Mouse (Mus musculus) left cerebral cortex, postnatal 10 days (tissue): ENCODE measurements around the gene Trim62. TPM values are rescaled to one million over a fixed set of nuclear protein-coding genes. Genes with fewer than 3 reads are reported as not detected.

Source experiments
- DNase-seq, 2 experiments: peaks; one replicate each; pipeline ENCODE4 v3.0.0; 2021 to 2022; ENCODE audit warnings: low spot score in 2 of 2, mixed read lengths in 1 of 2; ENCODE audit errors: extremely low spot score in 1 of 2
- intact Hi-C: fragments of 180-260 bp; cut with DNase I; formaldehyde crosslinking; loops from one replicate; pipeline ENCODE4 v1.15.1; 2025
- total RNA-seq, 2 experiments: library from RNA; stranded (reverse); gene quantifications; 2 replicates each; pipeline ENCODE4 v1.2.3; 2021

Trim62 gene
- total RNA-seq, 2 experiments from 2014 or later, result 30.2 to 31.2 TPM

DNA sequence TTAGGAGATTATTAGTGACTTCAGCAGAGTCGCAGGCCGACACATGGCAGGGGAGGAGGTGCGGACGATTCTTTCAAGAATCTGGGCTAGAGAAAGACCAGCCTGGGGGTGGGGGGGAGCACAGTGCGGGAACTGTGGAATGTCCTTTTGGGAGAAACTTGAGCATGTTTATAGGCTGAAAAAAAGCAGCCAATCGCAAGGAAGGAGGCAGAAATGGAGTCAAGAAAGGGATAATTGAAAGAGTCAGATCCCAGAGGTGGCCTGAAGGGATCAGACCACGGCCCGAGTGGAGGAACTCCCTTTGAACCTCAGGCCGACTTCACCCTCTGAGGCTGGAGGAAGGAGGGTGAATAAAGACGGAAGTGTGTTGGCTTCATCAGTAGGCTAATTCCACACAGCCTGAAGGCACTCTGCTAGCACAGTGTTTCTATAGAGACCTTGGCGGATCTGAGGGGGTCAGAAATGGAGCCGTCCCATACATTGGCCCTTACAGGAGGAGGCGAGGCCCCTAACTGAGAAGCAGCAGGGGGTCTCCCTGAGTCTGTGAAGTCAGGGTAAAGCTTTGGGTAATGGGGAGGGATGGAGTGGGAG is 4.4 kb upstream of the Trim62 start:
- intact Hi-C loops, result no loop called here
- DNase-seq, result no peak

DNA sequence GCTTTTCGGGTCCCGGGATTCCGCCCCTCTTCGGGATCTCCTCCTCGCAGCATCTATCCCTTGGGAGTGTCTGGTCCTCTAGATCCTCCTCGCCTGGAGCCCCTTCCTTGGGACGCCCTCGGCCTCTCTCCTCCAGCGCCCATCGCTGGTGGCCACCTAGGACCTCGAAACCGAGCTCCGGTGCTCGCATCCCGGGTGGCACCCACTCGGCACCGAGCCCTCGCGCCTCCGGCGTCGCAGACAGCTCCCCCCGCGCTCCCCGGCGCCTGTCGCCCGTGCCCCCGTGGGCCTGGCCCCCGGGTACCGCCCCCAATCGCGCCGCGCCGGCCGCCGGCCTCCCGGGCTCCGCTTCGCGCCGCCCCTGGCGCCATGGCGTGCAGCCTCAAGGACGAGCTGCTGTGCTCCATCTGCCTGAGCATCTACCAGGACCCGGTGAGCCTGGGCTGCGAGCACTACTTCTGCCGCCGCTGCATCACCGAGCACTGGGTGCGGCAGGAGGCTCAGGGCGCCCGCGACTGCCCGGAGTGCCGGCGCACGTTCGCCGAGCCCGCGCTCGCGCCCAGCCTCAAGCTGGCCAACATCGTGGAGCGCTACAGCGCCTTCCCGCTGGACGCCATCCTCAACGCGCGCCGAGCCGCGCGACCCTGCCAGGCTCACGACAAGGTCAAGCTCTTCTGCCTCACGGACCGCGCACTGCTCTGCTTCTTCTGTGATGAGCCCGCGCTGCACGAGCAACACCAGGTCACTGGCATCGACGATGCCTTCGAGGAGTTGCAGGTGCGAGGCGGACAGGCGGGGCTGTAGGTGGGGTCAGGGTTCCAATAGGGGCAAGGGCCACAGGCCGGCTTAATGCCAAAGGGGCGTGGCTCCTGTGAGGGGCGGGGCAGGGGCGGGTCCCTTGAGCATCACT is 676 bp downstream of the Trim62 start:
- peak; percentile 29 to 76 for DNase-seq
- intact Hi-C loops, result no loop called here

DNA sequence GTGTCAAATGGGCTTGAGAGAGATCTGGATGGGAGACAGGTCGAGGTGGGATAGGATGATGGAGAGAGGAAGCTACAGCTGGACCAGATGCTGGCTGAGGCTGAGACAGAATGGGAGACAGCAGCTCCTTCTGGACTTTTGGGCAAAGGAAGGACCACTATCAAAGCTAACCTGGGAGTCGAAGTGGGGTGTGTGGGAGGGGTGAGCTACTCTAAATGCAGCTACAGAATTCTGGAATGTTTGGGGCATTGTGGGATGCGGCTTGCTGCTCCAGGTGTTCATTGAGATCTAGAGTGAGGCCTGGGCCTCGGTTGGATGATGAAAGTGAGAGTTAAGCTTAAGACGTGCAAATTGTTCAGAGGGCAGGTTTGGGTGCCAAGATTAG is 1.3 kb downstream of the Trim62 start:
- no peak for DNase-seq
- intact Hi-C loops, result no loop called here

DNA sequence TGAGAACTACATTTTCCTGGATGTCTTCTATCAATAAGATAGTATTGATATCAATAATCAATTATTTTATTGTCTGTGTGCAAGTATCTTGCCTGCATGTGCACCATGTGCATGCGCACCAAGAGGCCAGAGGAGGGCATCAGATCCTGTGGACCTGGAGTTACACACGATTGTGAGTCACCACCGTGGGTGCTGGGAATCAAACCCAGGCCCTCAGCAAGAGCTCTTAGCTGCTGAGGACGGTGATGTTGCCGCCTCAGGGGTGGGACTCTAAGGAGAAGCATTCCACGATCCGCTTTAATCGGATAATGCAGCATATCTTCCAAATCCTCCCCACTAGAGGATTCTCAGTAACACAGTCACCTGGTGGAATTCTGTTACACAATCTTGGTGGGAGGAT is 2.2 kb downstream of the Trim62 start:
- intact Hi-C loops, result no loop called here
- no peak for DNase-seq

DNA sequence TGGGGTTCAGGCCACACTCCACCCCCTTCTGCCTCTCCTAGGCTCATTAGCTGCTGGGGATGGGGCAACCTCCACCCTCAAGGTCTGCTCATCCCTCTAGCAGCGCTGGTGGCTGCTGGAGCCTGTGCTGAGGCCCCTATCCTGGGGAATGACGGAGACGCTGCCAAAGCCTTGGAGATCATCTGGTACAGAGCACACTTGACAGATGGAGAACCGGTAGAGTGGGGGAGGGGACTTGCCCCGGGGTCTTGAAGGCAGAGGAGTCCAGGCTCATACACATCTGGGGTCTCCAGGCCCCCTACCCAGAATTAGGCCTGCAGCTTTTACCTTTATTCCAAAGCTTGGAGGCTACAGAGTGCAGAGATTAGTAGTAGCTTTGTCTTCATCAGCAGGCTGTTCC is 3.2 kb downstream of the Trim62 start:
- intact Hi-C loops, result no loop called here
- DNase-seq, result peak in 1 of 2 experiments; percentile 53

DNA sequence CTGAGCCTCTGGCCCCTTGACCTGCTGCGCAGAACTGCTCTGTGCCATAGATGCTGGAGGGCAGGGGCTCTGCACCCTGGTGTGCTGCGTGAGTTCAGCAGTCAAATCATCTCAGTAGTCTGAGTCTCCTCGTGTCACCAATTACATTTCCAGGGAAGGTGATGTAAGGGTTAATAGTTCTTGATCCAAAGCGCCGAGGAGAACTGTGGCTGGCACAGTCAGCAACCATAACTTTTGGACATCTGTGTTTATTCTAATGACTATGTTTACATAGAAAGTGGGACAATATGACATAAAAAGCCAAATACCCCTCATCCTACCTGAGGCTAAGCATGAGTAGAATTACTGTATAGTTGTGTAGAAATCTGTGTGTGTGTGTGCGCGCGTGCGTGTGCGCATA is 3.6 kb downstream of the Trim62 start:
- DNase-seq, result no peak
- intact Hi-C loops, result no loop called here

DNA sequence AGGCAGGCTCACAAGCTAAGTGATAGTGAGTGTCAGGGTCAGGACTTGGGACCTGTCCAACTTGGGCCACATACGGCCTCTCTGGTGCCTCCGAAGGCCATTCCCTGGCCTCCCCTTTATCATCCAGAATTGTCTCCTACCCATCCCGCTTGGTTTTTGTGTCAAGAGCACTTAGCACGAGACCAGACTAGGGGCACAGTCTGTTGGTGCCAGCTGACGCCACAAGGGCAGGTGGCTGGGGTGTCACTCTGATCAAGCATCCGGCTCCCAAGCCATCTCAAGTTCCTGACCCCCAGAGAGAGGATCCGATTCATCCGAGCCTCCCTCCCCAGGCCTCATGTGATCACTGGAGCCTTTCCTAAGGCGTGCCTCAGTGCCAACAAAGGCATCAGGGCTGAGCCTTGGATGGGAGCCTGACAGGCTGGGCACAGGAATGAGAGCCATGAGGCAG is 4.3 kb downstream of the Trim62 start:
- no peak for DNase-seq
- intact Hi-C loops, result no loop called here

DNA sequence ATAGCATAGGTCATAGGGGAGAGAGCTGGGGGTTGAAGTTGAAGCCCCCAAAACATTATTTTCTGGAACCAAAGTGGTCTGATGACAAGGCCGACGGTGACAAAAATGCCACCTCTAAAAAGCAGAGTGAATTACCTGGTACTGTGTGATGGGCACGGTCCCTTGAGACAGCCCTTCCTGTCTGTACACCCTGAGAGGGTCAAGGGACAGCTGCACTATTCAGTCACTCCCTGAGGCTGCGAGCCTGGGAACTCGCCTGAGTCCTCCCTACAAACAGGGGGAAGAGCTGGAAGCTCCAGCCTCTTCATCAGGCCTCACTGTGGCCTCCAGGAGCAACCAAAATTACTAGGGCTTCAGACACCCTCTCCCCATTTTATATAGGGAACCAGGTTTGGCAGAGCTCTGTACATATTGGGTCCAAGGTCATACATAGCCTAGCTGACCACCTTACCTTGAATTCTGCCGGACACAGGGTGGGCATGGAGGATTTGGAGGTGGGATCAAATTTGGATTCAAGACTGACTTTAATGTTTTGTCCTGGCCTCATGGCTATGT is 5.1 kb downstream of the Trim62 start:
- no peak for DNase-seq
- intact Hi-C loops, result no loop called here

DNA sequence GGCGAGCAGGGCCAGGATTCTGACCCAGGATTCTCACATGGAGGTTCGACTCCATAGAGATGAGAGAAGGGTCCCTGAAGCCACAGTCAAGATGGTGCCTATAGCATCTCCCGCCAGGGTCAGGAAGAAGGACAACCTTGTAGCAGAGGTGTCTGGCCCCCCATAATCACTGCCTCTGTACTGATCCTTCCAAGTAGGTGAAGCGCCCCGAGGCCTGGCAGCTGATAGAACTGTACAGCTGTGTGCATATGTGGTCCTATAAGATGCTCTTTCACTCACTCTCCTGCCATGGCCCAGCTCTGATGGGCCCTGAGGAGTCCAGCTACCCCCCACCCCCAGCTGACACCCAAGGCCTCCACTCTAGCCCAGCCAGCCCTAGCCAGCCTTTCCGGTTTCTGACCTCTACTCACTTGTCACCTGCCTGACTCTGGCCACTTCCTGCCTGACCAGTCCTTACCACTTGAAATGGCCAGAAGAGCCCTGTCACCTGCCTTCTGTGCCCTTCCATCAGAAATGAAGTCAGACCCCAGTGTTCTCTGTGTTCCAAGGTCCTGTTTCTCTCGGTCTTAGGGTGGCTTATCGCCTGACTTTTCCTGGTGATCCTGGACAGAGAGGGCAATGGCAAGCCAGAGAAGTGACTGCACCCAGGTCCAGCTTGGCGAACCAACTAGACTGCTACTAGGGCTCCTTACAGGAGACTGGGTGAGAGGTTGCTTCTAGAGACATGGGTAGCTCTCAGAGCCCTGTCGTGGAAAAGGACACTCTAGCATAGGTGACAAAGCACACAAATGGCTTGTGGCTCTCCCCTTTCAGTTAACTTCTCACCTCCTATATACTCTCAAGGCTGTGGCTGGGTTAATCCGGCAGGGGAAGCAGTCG is 6.6 kb downstream of the Trim62 start:
- DNase-seq, result no peak
- intact Hi-C loops, result no loop called here

DNA sequence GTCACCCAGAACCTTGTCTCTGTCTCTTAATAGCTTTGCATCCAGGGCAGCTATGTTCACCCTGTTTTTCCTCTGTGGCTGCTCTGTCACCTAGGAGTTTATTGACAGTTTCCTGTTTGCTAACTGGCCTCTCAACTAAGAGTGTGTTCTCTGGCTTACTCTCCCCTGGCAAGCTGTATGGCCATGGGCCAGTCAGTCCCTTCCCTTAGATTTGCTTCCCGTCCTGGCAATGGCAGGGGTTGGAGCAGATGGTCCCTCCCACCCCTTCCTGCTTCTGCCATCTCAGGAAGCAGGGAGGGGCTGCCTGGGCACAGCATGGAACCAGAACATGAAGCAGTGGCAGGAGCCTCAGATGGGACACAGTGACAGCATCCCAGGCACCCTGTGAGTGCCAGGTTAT is 7.8 kb downstream of the Trim62 start:
- intact Hi-C loops, result no loop called here
- peak; percentile 66 to 85 for DNase-seq

DNA sequence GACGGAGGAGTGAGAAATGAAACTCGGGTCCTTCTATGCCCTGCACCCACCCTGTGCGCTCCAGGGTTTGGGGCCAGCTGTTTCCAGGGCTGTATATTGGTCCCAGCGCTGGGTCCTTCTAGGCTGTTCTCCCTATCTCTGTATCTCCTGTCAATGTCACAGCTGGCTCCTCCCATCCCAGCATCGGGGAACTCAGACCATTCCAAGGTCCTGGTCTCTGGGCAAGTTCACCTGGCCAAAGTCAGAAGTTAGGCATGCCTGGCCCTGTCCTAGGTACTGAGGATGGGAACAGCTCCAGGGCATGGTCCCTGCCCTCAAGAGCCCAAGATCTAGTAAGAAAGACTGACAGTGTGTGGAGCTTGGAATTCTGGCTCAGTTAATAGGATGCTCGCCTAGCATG is 8.4 kb downstream of the Trim62 start:
- no peak for DNase-seq
- intact Hi-C loops, result no loop called here

DNA sequence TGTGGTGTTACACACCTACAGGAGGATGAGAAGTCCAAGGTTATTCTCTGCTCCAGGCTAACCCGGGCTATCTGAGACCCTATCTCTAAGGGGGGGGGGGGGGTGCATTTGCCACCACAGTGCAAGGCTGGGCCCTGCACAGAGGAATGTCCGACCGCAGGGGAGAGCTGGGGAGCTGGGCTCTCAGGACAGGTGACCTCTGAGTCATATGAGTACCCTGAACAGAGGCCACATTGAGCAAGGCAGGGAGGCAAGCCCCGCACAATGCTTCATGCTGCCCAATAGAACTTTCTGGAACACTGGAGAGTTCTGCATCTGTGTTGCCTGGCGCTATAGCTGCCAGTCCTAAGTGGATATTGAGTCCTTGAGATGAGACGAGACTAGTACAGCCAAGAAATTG is 8.8 kb downstream of the Trim62 start:
- intact Hi-C loops, result no loop called here
- DNase-seq, result no peak

DNA sequence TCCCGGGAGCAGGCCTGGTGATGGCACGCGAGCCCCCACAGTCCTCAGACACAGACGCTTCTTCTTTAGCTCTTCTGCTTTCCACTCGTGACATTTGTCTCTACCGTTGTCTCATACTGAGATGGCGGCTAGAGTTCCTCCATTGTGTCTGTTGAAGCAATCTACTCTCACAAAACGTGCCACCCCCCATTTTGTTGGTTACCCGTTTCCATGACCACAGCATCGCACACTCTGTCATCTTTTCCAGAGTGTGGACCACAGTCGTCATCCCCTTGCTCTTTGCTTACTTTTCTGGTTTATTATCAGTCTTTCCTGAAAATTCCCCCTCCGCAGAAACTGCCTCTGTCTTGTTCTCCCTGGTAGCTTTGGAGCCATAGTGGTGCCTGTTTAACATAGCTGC is 10.7 kb downstream of the Trim62 start:
- intact Hi-C loops, result no loop called here
- no peak for DNase-seq

DNA sequence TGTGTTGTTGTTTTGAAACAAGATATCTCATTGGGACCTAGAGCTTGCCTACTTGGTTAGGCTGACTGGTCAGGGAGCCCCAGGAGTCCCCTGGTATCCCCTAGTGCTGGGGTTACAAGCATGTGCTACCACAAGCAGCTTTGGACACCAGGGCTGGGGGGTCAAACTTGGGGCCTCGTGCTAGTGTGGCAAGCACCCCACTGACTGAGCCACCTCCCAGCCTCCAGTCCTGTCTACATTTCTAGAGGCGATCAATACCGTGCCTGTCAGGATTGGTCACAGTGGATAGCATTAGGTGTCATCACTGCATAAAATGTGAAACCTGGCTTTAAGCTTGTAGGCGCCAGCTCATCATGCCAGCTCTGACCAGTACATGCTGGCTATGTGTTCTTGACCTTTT is 12.5 kb downstream of the Trim62 start:
- intact Hi-C loops, result no loop called here
- no peak for DNase-seq

DNA sequence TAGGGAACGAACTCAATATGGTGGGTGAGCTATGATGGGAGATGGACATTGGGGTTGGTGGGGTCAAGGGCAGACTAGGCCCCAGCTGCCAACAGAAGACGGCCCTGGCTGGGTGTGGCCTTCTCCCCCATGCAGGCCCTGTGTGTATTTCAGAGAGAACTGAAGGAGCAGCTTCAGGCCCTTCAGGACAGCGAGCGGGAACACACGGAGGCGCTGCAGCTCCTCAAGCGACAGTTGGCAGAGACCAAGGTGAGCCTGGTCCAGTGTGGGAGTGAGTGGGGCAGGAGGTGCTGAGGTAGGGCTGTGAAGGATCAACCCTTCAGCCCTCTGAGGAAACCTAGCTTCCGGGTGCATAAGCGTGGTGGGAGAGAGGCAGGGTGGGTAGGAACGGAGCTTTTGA is 13.3 kb downstream of the Trim62 start:
- intact Hi-C loops, result no loop called here

DNA sequence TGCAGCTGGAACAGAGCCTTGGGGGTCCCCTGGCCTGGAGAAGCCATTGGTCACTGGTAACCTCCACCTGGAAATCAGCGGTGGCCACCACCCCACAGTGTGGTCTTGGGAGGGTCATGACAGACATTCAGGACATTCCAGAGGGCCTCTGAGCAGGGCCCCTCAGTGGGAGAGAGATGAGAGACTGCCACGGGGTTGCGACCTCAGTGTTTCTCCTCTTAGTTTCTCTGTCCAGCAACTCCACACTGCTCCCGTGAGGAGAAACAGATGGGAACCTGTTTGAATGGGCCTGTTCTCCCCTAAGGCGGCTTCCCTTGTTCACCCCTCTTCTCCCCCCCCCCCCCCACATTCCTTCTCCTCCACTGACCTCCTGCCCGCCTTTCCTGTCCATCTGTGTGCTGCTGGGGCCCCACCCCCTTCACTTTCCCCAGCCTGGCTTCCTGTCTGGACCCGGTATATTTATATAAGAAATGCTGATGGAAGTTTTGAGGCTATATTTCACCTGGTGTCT is 14.6 kb downstream of the Trim62 start:
- intact Hi-C loops, result no loop called here
- DNase-seq, result peak in 1 of 2 experiments; percentile 81

More for the DNA sequence above, 13.3 kb downstream of the Trim62 start:
- no peak for DNase-seq

DNA sequence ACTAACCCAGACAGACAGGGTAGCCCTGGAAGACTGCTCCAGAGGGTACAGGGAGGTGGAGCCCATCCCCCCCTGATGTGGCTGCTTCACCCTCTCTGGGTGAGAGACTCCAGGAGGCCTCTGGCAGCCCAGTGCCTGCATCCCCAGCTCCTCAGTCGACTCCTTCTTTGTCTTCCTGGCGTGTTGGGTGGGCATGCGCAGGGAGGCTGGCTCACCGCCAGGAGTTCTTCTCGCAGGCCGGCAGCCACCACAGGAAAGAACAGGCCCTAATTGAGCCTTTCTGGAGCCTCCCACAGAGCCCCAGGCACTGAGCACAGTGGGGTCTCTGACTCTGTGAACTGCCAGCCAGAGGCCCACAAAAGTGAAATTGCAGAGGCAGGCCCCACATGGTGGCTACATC is 16.0 kb downstream of the Trim62 start:
- DNase-seq, result peak; percentile 86 to 94
- intact Hi-C loops, result no loop called here

DNA sequence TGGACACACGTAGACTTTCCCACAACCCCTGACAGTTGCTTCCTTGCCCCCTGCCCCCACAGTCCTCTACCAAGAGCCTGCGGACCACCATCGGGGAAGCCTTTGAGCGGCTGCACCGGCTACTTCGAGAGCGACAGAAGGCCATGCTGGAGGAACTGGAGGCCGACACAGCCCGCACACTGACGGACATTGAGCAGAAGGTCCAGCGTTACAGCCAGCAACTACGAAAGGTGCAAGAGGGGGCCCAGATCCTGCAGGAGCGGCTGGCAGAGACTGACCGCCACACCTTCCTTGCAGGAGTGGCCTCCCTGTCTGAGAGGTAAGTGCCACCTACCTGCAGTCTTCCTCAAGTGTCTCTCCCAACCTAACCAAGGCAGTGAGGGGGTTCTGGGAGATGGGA is 17.1 kb downstream of the Trim62 start:
- no peak for DNase-seq
- intact Hi-C loops, result no loop called here

DNA sequence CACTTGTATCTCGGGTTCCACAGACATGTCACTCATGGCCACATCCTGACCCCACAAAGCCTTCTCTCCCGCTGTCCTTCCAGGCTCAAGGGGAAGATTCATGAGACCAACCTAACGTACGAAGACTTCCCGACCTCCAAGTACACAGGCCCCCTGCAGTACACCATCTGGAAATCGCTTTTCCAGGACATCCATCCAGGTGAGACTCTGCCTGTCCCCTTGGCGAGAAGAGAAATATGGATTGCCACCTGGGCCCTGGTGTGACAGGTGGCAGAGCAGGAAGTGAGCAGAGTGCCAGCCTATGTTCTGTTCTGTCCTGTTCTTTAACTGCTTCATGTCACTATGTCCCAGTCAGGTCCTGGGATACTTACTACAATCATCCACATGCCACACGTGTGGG is 19.0 kb downstream of the Trim62 start:
- intact Hi-C loops, result no loop called here
- DNase-seq, result no peak
